Mouse (Mus musculus): ENCODE data around the gene Txnip.

DNA sequence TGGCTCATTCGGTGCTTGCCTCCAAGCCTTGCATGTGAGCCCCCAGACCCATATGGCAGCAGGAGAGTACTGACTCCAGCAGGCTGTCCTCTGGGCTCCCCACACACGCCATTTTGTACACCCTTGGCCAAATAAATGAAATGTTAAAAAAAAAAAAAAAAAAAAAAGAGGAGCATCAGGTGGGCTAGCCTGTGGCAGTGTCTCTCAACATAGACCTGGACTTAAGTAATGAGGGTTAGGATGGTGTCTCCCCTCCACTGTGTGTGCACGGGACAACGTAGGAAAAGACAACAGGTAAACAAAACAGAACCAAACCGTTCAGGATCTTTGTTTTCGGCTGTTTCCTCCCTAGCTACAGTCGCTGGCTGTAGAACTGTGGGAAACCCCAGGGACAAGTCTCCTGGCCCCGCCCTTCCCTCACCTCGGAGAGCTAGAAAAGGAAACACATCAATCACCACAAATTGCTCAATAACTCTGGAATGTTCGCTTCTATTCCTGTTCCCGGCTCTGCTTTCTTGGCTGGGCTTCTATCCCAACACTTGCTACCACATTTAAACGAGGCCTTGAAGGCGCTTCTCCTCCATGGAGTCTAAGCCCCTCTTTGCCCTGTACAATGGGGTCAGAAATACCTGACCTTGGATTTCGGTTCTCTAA is 18.4 kb downstream of the Txnip start:
- TF ChIP-seq EP300 (IDR thresholded peaks at IDR 0.05) (peak; percentile 94), CTCF (IDR thresholded peaks at IDR 0.05) (no peak)
